Mouse (Mus musculus) cortical plate, adult 2 months (tissue): ENCODE measurements around the gene Nphp1. TPM values are rescaled to one million over a fixed set of nuclear protein-coding genes. Genes with fewer than 3 reads are reported as not detected.

ENCODE experiments used
- H3K27ac ChIP-seq: fragments of 200-500 bp; 2 replicates; pipeline ENCODE4 v1.5.1; 2012; ENCODE audit warnings: low read length, control low read depth, inconsistent platforms; ENCODE audit not compliant: insufficient read depth
- H3K4me1 ChIP-seq: fragments of 200-500 bp; 2 replicates; pipeline ENCODE4 v1.6.1; 2011; ENCODE audit warnings: low read length; ENCODE audit not compliant: control insufficient read depth, insufficient read depth
- H3K4me3 ChIP-seq: fragments of 200-500 bp; 2 replicates; pipeline ENCODE4 v1.5.1; 2011; ENCODE audit warnings: mild to moderate bottlenecking, low read length, control low read depth; ENCODE audit not compliant: insufficient read depth
- CTCF ChIP-seq: fragments of 200-500 bp; IDR thresholded peaks from 2 replicates; pipeline ENCODE4 v1.5.1; 2011; ENCODE audit warnings: mild to moderate bottlenecking, control low read depth, low read length; ENCODE audit not compliant: insufficient read depth; ENCODE audit errors: extremely low read depth
- POLR2A ChIP-seq: fragments of 200-500 bp; IDR thresholded peaks from 2 replicates; pipeline ENCODE4 v1.6.1; 2011; ENCODE audit warnings: mild to moderate bottlenecking, low read length, control low read depth; ENCODE audit not compliant: insufficient read depth; ENCODE audit errors: extremely low read depth
- polyA plus RNA-seq: library from polyadenylated mRNA; depleted of rRNA; stranded (reverse); fragments of >200 nt; gene quantifications from 2 replicates; pipeline ENCODE4 v1.2.3, GENCODE M21; 2012; rRNA removed

The Nphp1 gene
- polyA plus RNA-seq = 19.7 and 20.1 TPM in 2 replicates

DNA sequence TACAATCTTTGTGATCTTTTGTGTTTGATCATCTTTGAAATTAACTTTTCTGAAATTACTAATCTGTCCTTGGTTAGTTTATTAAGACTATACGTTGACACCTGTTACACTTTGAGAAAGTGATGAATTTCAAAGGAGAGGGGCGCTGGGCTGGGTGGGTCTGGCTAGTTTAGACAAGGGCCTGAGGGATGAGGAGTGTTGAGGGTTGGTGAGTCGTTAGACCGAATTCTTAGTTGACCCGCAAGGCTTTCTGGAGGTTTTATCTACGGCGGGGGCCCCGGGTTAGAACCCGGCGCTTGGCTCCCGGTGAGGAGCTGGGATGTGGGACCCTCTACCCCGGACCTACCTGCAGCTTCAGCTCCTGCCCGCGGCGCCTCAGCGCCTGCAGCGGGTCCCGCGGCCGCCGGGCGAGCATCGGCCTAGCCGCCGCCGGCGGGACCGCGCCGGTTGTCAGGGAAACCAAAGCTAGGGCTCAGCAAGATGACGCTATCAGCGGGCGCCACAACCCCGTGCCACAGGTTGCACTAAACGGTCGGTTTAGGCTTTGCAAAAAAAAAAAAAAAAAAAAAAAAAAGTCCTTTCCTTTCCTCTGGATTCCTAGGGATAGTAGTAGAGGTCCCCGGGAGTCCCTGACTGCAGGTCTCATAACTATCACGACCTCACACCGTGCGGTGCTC, at the start of gene Nphp1:
Gene Nphp1, minus strand, starts transcription at position 458 of the 677 bp plus-strand sequence.
- H3K4me3 ChIP-seq = peak within 1 kb of the TSS; percentile 64
- no peak for TF ChIP-seq CTCF
- TF ChIP-seq POLR2A = peak; percentile 64
- H3K27ac ChIP-seq = no peak within 1 kb of the TSS
- no peaks in the 10 kb centered on the region; the same call in 1 of the 2 replicates for H3K4me1 ChIP-seq

DNA sequence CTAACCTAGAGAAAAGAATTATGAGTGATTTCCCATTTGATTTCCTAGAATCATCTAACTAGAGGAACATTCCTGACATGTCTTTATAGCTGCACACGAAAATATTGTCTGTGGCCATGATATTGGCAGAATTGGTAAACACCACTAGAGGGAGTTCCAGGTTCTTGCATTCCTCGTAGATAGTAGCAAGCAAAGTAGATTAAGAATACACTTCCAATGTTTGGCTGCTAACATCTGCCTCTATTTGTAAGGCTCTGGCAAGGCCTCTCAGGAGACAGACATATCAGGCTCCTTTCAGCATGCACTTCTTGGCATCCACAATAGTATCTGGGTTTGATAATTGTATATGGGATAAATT, 44.1 kb upstream of the Nphp1 start:
- peaks cover 1% of the 10 kb centered on the region; the same call in 1 of the 2 replicates for H3K4me1 ChIP-seq
- TF ChIP-seq CTCF (no peak), POLR2A (no peak)
- H3K4me3 ChIP-seq = no peak overlapping the region
- no peak overlapping the region for H3K27ac ChIP-seq

DNA sequence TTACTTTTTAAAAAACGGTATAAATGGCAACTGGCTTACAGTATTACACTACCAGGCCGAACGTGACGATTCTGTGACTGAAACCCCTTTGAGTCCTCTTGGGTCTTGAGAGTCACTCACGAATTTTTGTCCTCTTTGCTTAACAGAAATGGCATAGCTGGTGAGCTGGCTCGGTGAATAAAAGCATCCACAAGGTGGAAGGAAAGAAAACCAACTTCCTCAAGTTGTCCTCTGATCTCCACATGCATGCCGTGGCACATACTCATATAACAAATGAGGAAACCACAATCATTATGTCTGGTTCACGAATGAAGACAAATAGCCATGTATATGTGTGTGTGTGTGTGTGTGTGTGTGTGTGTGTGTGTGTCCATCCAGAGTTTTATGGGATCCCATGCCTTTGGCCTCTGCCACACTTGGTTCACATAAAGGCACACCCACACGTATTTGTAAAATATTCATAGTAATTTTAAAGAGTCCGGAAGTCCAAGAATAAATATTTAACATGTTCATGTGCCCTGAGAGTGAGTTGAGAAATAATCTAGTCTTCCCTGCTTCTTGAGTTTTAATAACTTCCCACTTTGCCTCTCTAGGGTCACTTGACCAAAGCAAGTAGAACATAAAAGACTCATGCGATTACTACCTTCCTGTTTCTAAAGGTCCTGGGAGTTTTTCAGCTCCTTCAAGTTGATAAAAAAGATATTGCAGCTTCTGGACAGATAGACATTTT, 43.6 kb upstream of the Nphp1 start:
- peaks cover 1% of the 10 kb centered on the region; the same call in 1 of the 2 replicates for H3K4me1 ChIP-seq
- TF ChIP-seq CTCF = no peak
- TF ChIP-seq POLR2A = no peak
- H3K4me3 ChIP-seq = peak overlapping the region; percentile 26
- H3K27ac ChIP-seq = no peak overlapping the region

DNA sequence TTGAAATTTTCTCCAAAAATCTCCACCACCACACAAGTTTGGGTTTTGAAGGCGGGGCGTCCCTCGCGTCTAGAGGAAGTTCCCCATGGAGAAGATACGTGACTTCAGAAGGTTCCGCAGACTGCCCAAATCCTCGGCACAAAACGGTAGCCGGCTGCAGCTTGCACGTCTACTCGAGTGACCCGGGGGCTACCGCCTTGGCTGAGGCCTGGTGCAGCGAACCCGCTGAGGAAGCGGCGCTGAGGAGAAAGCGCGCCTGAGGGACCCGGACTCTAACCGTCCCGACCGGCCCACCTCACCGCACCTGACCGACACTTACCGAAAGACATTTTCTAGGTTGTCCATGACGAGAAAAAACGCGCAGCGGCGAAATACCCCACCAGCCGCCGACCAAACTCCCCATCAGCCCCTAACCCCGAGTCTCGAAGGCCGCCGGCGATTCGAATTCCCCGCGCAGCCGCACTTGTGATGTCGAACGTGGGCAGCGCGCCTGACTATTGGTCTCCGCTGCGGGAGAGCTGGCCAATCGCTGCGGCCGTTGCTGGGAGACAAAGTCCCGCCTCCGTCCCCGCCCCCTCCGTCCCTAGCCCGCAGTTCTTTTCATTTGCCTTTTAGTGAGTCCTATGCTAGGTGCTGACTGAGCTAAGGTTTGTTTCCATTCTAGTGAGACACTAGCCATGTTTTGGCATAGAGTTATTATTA, 42.9 kb upstream of the Nphp1 start, which contains the start of gene Bub1:
Gene Bub1, minus strand, starts transcription at position 465 of the 702 bp plus-strand sequence.
- Histone ChIP-seq H3K4me3 (peak within 1 kb of the TSS; percentile 26), H3K27ac (no peak within 1 kb of the TSS), H3K4me1 (peaks cover 1% of the 10 kb centered on the region; the same call in 1 of the 2 replicates)
- no peak for TF ChIP-seq CTCF
- TF ChIP-seq POLR2A = no peak

DNA sequence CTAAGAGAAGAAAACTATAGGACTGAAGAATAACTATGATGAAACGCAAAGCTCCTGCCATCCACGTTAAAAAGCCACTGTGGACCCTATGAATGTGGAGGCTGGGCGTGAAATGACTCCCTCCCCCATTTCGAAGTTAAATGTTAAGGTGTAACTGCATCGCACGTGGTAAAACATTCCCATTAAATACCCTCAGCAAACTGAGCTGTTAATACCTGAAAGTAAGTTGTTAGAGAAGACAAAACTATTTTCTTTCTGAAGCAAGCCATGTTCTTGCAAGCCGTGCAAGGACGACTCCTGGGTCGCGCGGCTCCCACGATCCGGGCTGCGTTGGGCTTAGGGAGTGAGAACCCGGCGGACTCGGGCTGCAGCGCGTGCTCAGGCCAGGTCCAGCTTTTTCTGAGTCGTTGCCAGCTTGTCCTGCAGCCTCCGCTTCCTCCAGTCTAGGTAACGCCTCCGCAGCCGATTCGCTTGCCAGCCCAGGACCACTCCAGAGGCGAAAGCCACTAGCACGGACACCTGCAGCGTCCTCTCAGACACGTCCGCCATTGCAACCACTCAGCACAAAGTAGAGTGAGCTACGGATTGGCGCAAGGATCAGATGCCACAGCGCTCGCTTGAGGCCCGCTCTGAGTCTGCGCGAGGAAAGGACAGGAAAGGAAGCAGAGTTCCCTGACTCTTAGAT, 3.4 kb upstream of the Nphp1 start, which contains the start of gene Mtln:
Gene Mtln, minus strand, starts transcription at position 570 of the 685 bp plus-strand sequence.
- peak; percentile 95 for TF ChIP-seq POLR2A
- TF ChIP-seq CTCF = no peak
- no peaks in the 10 kb centered on the region; the same call in 1 of the 2 replicates for H3K4me1 ChIP-seq
- no peak within 1 kb of the TSS for H3K27ac ChIP-seq
- peak within 1 kb of the TSS; percentile 61 for H3K4me3 ChIP-seq

DNA sequence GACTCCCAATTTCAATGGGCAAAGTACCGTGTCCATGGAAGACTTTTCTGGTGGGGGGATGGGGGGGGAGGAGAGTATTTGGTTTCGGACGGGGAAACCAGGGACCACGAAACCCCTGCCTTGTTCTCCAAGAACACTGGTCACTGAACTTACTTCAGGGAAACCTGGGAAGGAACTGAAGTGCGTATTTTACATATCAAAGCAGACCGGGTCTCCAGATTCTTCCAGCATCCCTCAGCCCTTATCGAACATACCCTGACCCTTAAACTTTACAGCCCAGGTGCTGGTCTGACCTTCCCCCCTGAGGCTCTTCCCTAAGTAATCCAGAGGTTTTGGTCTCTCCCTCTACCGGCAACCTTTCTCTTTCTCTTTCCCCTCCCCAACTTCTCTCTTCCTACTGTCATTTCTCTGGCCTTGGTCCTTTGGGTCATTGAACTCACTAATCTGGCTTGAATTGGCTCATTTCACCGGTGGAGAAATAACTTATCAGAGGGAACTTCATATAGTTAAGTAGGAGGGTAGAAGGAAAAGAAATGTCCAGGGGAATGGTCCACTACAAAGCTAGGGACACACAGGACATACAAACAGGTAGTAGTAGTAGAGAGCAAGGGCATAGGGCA, 1.1 kb upstream of the Nphp1 start:
- H3K4me1 ChIP-seq = no peaks in the 10 kb centered on the region; the same call in 1 of the 2 replicates
- H3K27ac ChIP-seq = no peak overlapping the region
- TF ChIP-seq POLR2A = no peak
- no peak for TF ChIP-seq CTCF
- H3K4me3 ChIP-seq = no peak overlapping the region; the same call in 1 of the 2 replicates

DNA sequence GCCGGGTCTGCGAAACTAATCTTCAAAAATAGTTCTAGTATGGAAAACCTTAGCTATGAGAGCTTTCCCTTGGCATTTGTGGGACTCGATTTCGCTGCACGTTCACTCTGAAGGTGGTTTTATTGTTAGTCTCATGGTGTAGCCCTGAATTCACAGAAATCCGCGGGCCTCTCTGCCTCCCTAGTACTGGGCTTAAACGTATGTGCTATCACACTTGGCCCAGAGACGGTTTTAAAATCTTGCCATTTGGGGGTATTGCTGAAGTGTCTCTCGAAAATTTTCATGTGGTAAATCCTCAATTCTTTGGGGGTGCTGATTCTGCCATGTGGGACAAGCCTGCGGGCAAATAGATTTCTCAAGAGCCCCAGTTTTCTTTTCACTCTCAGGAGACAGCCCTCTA, 441 bp upstream of the Nphp1 start:
- no peaks in the 10 kb centered on the region; the same call in 1 of the 2 replicates for H3K4me1 ChIP-seq
- no peak overlapping the region for H3K27ac ChIP-seq
- peak overlapping the region; percentile 64 for H3K4me3 ChIP-seq
- no peak for TF ChIP-seq POLR2A
- TF ChIP-seq CTCF = no peak

DNA sequence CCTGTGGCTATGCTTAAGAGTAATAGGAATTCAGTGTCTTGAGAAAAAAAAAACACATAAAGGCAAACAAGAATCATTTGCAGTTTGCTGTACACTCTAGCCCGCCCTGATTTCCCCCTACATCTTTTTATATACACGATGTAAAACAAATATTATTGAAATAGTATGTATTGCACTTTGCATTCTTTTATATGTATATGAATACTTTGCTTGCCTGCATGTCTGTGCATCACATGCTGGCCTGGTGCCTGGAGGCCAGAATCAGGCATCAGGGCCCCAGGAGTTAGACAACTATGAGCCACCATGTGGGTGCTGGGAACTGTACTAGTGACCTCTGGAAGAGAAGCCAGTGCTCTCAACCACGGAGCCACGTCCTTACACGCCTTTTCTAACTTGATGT, 1.5 kb downstream of the Nphp1 start:
- H3K27ac ChIP-seq = no peak overlapping the region
- TF ChIP-seq CTCF (no peak), POLR2A (no peak)
- H3K4me3 ChIP-seq = no peak overlapping the region
- no peaks in the 10 kb centered on the region; the same call in 1 of the 2 replicates for H3K4me1 ChIP-seq

DNA sequence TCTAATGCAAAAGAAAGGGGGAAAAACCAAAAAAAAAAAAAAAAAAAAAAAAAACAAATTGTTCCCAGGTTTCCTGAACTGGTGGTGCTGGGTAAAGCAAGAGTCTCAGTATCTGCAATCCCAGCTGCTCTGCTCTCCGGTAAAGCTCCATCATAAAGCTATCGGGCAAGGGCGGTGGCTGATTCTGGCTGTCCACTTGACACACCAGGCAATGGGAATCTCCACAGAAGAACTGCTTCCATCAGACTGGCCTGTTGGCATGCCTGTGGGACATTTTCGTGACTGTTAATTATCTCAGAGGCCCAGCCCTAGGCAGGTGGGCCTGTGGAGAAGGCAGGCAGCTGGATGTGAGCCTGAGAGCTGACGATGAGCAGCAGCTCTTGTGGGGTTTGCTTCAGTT, 10.2 kb downstream of the Nphp1 start:
- TF ChIP-seq CTCF (no peak), POLR2A (no peak)
- no peak overlapping the region for H3K27ac ChIP-seq
- H3K4me3 ChIP-seq = no peak overlapping the region
- H3K4me1 ChIP-seq = peaks cover 3% of the 10 kb centered on the region; the same call in 1 of the 2 replicates
